Mouse (Mus musculus): ENCODE results near the gene Gjc3. TPM values are rescaled to one million over a fixed set of nuclear protein-coding genes. Genes with fewer than 3 reads are reported as not detected.

Gjc3 gene
- total and polyA plus RNA-seq, 3 experiments = not detected

DNA sequence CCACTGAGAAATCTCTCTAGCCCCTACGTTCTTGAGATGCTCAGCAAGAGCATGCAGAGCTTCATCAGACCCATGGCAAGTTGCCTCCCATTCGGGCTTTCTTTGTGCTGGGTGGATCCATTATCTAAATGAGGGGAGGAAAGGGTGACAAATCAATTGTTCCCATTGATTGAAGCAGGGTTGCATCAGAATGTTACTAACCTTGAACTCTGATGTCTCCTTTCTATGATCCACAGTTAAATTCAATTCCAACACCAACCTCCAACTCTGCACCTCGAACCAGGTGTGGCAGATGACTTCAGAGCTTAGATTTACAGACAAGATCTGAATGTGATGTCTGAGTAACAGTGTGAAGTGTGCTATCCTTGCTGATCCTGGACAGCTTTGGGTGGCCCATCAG is 11.8 kb upstream of the Gjc3 start:
- H3K4me3 ChIP-seq (replicated peaks in 1 of 3; ENCODE audit: low read depth in 2 of 3, low read length in 2 of 3, poor library complexity in 1 of 3) = no peak overlapping the region
- TF ChIP-seq USF2 (conservative IDR thresholded peaks at IDR 0.05; ENCODE audit: low read depth, low read length) = no peak
- no peak for TF ChIP-seq CHD1 (IDR thresholded peaks at IDR 0.05; ENCODE audit: low read depth, low read length)
- no peak for TF ChIP-seq ZNF384 (IDR thresholded peaks at IDR 0.05; ENCODE audit: low read depth, low read length)
- TF ChIP-seq ZC3H11A (IDR thresholded peaks at IDR 0.05; ENCODE audit: low read depth, low read length) = no peak
- TF ChIP-seq POLR2AphosphoS2 (IDR thresholded peaks at IDR 0.05; ENCODE audit: low read depth, low read length) = no peak
- no peak for TF ChIP-seq HCFC1 (IDR thresholded peaks at IDR 0.05; ENCODE audit: low read depth, low read length)
- TF ChIP-seq ETS1 (conservative IDR thresholded peaks at IDR 0.05; ENCODE audit: low read depth, low read length) = no peak
- TF ChIP-seq KAT2A (IDR thresholded peaks at IDR 0.05; ENCODE audit: insufficient replicate concordance, low read length) = no peak
- no peak for TF ChIP-seq MXI1 (IDR thresholded peaks at IDR 0.05; ENCODE audit: low read depth, low read length)
- no peak for TF ChIP-seq MAZ (IDR thresholded peaks at IDR 0.05; ENCODE audit: low read depth, low read length)
- TF ChIP-seq CHD2 (IDR thresholded peaks at IDR 0.05; ENCODE audit: low read length) = no peak
- TF ChIP-seq USF1 (IDR thresholded peaks at IDR 0.05; ENCODE audit: low read depth, low read length) = no peak
- no peak for TF ChIP-seq MAX (IDR thresholded peaks at IDR 0.05; ENCODE audit: low read length)
- no peak for TF ChIP-seq TBP (conservative IDR thresholded peaks at IDR 0.05; ENCODE audit: low read depth, low read length)
- TF ChIP-seq NELFE (IDR thresholded peaks at IDR 0.05; ENCODE audit: low read depth, low read length) = no peak
- no peak for TF ChIP-seq TCF12 (IDR thresholded peaks at IDR 0.05; ENCODE audit: low read depth, low read length)
- no peak for TF ChIP-seq ZKSCAN1 (IDR thresholded peaks at IDR 0.05; ENCODE audit: borderline replicate concordance, low read depth, low read length)
- no peak for TF ChIP-seq RCOR1 (conservative IDR thresholded peaks at IDR 0.05; ENCODE audit: low read depth, low read length)
- no peak for TF ChIP-seq CTCF (conservative IDR thresholded peaks at IDR 0.05 in 1 of 2, IDR thresholded peaks at IDR 0.05 in 1 of 2; ENCODE audit: low read depth in 2 of 2, low read length in 2 of 2)
- no peaks in the 10 kb centered on the region for H3K36me3 ChIP-seq (replicated peaks in 1 of 2; ENCODE audit: control insufficient read depth in 1 of 2, insufficient read depth in 1 of 2, low read length in 1 of 2)
- no peaks in the 10 kb centered on the region for H3K4me1 ChIP-seq (ENCODE audit: control insufficient read depth in 1 of 2, insufficient read depth in 2 of 2)
- H3K27me3 ChIP-seq (replicated peaks) = peaks cover 15% of the 10 kb centered on the region
- DNase-seq (ENCODE audit: extremely low read depth) = no peak
- H3K9ac ChIP-seq (ENCODE audit: insufficient read depth, low read depth) = no peak overlapping the region
- H3K27ac ChIP-seq (ENCODE audit: insufficient read depth, low read depth) = no peak overlapping the region
- H3K4me2 ChIP-seq (ENCODE audit: insufficient read depth, low read depth, poor library complexity, severe bottlenecking) = no peak overlapping the region
- no peaks in the 10 kb centered on the region for H3K9me3 ChIP-seq (replicated peaks; ENCODE audit: low read length)
- dilution Hi-C loops (cut with MboI; ENCODE audit: extremely low pct_ligation_motif_present, extremely low pct_unique_long_range_greater_than_20kb, low sequenced_read_pairs) (no loop called here), in situ Hi-C loops (cut with MboI; ENCODE audit: low pct_ligation_motif_present, low pct_unique_long_range_greater_than_20kb, low sequenced_read_pairs) (loop anchor here (5.0 kb wide), 1 partner anchor 82 kb away; no protein-coding TSS in a partner anchor)
- H3K79me2 ChIP-seq (replicated peaks; ENCODE audit: control insufficient read depth, extremely low read depth, insufficient read depth, poor library complexity, severe bottlenecking) = no peaks in the 10 kb centered on the region

DNA sequence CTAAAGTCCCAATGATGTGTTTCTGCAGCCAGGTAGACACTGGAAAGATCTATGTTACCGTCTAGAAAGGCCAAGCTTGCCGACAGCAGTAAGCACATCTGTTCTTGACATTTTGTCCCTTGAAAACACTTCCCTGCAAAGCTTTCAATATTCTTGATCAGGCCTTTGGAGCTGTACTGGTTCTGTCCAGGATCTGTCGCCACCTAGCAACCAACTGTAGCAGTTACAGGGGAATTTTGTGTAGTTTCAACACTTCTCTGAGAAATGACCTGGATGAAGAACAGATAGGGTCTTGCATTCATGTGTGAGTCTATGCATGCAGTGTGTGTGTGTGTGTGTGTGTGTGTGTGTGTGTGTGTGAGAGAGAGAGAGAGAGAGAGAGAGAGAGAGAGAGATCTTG is 10.8 kb upstream of the Gjc3 start:
- Histone ChIP-seq H3K36me3 (replicated peaks in 1 of 2; ENCODE audit: control insufficient read depth in 1 of 2, insufficient read depth in 1 of 2, low read length in 1 of 2) (no peaks in the 10 kb centered on the region), H3K79me2 (replicated peaks; ENCODE audit: control insufficient read depth, extremely low read depth, insufficient read depth, poor library complexity, severe bottlenecking) (no peaks in the 10 kb centered on the region), H3K27me3 (replicated peaks) (peaks cover 15% of the 10 kb centered on the region), H3K4me2 (ENCODE audit: insufficient read depth, low read depth, poor library complexity, severe bottlenecking) (no peak overlapping the region), H3K4me3 (replicated peaks in 1 of 3; ENCODE audit: low read depth in 2 of 3, low read length in 2 of 3, poor library complexity in 1 of 3) (no peak overlapping the region), H3K4me1 (ENCODE audit: control insufficient read depth in 1 of 2, insufficient read depth in 2 of 2) (no peaks in the 10 kb centered on the region), H3K27ac (ENCODE audit: insufficient read depth, low read depth) (no peak overlapping the region), H3K9me3 (replicated peaks; ENCODE audit: low read length) (no peaks in the 10 kb centered on the region), H3K9ac (ENCODE audit: insufficient read depth, low read depth) (no peak overlapping the region)
- peak; percentile 34 for DNase-seq (ENCODE audit: extremely low read depth)
- TF ChIP-seq POLR2A (IDR thresholded peaks at IDR 0.05; ENCODE audit: low read depth, low read length) (no peak), USF1 (IDR thresholded peaks at IDR 0.05; ENCODE audit: low read depth, low read length) (no peak), RAD21 (IDR thresholded peaks at IDR 0.05; ENCODE audit: low read depth, low read length) (peak; percentile 68), TBP (conservative IDR thresholded peaks at IDR 0.05; ENCODE audit: low read depth, low read length) (no peak), CTCF (conservative IDR thresholded peaks at IDR 0.05 in 1 of 2, IDR thresholded peaks at IDR 0.05 in 1 of 2; ENCODE audit: low read depth in 2 of 2, low read length in 2 of 2) (peak; percentile 15 to 80; a peak in 3 of 4 replicates), SMC3 (IDR thresholded peaks at IDR 0.05; ENCODE audit: low read depth, low read length) (peak; percentile 57), SIN3A (IDR thresholded peaks at IDR 0.05; ENCODE audit: low read length) (no peak), POLR2AphosphoS2 (IDR thresholded peaks at IDR 0.05; ENCODE audit: low read depth, low read length) (no peak), IRF4 (IDR thresholded peaks at IDR 0.05; ENCODE audit: low read depth, low read length) (no peak), MAFK (IDR thresholded peaks at IDR 0.05; ENCODE audit: insufficient replicate concordance, low read length) (no peak)
- in situ Hi-C loops (cut with MboI; ENCODE audit: low pct_ligation_motif_present, low pct_unique_long_range_greater_than_20kb, low sequenced_read_pairs) = loop anchor here (5.0 kb wide), 1 partner anchor 81 kb away; no protein-coding TSS in a partner anchor
- dilution Hi-C loops (cut with MboI; ENCODE audit: extremely low pct_ligation_motif_present, extremely low pct_unique_long_range_greater_than_20kb, low sequenced_read_pairs) = no loop called here

All from CH12.LX (cell line).